Mouse (Mus musculus) liver, embryonic 14.5 days (tissue): ENCODE data around the gene Slc2a9.

Source experiments
- CTCF ChIP-seq: IDR thresholded peaks from 2 replicates; pipeline ENCODE4 v1.5.1; 2016; ENCODE audit warnings: antibody characterized with exemption, low read depth, control low read depth
- EP300 ChIP-seq: IDR thresholded peaks from 2 replicates; pipeline ENCODE4 v1.6.1; 2016; ENCODE audit warnings: antibody characterized with exemption, low read depth

- TF ChIP-seq CTCF (no peak), EP300 (no peak)
Observed at GRCm38 (mm10) chr5:38302651-38303050, 200.3 kb downstream of the Slc2a9 start.
